Mouse (Mus musculus) ES-Bruce4 (cell line): ENCODE results near the gene Ccdc24.

Experiments used
- CTCF ChIP-seq: IDR thresholded peaks from one replicate; pipeline ENCODE4 v1.8.1; 2011; ENCODE audit warnings: low read depth, low read length
- EP300 ChIP-seq: IDR thresholded peaks from 2 replicates; pipeline ENCODE4 v1.6.1; 2011; ENCODE audit warnings: low read depth, low read length; ENCODE audit not compliant: insufficient read depth
- POLR2A ChIP-seq: IDR thresholded peaks from one replicate; pipeline ENCODE4 v1.8.1; 2011; ENCODE audit warnings: low read length; ENCODE audit not compliant: insufficient read depth

GRCm38 (mm10) chr4:117918762-117919161, 46.4 kb upstream of the Ccdc24 start:
- no peak for TF ChIP-seq CTCF
- no peak for TF ChIP-seq POLR2A
- TF ChIP-seq EP300, result no peak
